Mouse (Mus musculus): ENCODE results near the gene Tpst2. TPM values are rescaled to one million over a fixed set of nuclear protein-coding genes. Genes with fewer than 3 reads are reported as not detected.
A peak's percentile ranks its signal among the peaks of the same experiment; 100 is the strongest.

Gene Tpst2
- polyA plus RNA-seq, 1 experiment from 2014 or later, result 28.4 TPM

- Histone ChIP-seq H3K4me1 (peaks cover 28% of the 10 kb centered on the region), H3K9ac (no peak overlapping the region), H3K9me3 (replicated peaks) (no peaks in the 10 kb centered on the region), H3K36me3 (ENCODE audit: poor library complexity, severe bottlenecking) (no peaks in the 10 kb centered on the region), H3K4me3 (no peak overlapping the region), H3K27ac (no peak overlapping the region), H3K4me2 (no peak overlapping the region), H3K27me3 (no peaks in the 10 kb centered on the region)
- ATAC-seq, result no peak
- WGBS, result 74% methylated on average over 4 of the region's 4 CpGs
Observed at GRCm38 (mm10) chr5:112294696-112295095, 18.2 kb downstream of the Tpst2 start.

GRCm38 (mm10) chr5:112295162-112295561 lies 18.7 kb downstream of the Tpst2 start:
- no peaks in the 10 kb centered on the region for H3K27me3 ChIP-seq
- no peak overlapping the region for H3K4me2 ChIP-seq
- no peak overlapping the region for H3K27ac ChIP-seq
- ATAC-seq, result no peak
- no peaks in the 10 kb centered on the region for H3K9me3 ChIP-seq (replicated peaks)
- H3K4me1 ChIP-seq, result peaks cover 28% of the 10 kb centered on the region
- peak overlapping the region; percentile 13; the same call in 1 of the 2 replicates for H3K9ac ChIP-seq
- H3K36me3 ChIP-seq (ENCODE audit: poor library complexity, severe bottlenecking), result no peaks in the 10 kb centered on the region
- WGBS, result 28% methylated on average over 8 of the region's 8 CpGs
- no peak overlapping the region for H3K4me3 ChIP-seq

GRCm38 (mm10) chr5:112295564-112295963 lies 19.1 kb downstream of the Tpst2 start:
- Histone ChIP-seq H3K27ac (no peak overlapping the region), H3K9me3 (replicated peaks) (no peaks in the 10 kb centered on the region), H3K4me1 (peaks cover 28% of the 10 kb centered on the region), H3K4me2 (no peak overlapping the region), H3K27me3 (no peaks in the 10 kb centered on the region), H3K9ac (peak overlapping the region; percentile 13), H3K36me3 (ENCODE audit: poor library complexity, severe bottlenecking) (no peaks in the 10 kb centered on the region), H3K4me3 (no peak overlapping the region)
- 57% methylated on average over 8 of the region's 8 CpGs for WGBS
- no peak for ATAC-seq

GRCm38 (mm10) chr5:112296404-112297181 lies 20.1 kb downstream of the Tpst2 start:
- H3K27ac ChIP-seq, result no peak overlapping the region; the same call in 1 of the 2 replicates
- H3K27me3 ChIP-seq, result no peaks in the 10 kb centered on the region
- H3K4me3 ChIP-seq, result no peak overlapping the region
- ATAC-seq, result no peak
- peaks cover 23% of the 10 kb centered on the region for H3K4me1 ChIP-seq
- no peaks in the 10 kb centered on the region for H3K36me3 ChIP-seq (ENCODE audit: poor library complexity, severe bottlenecking)
- no peak overlapping the region for H3K4me2 ChIP-seq
- no peaks in the 10 kb centered on the region for H3K9me3 ChIP-seq (replicated peaks)
- WGBS, result 72% methylated on average over 6 of the region's 6 CpGs
- no peak overlapping the region for H3K9ac ChIP-seq

- Histone ChIP-seq H3K9me3 (replicated peaks) (no peaks in the 10 kb centered on the region), H3K27ac (no peak overlapping the region), H3K4me3 (no peak overlapping the region), H3K9ac (no peak overlapping the region), H3K4me1 (peaks cover 23% of the 10 kb centered on the region), H3K4me2 (no peak overlapping the region), H3K27me3 (no peaks in the 10 kb centered on the region), H3K36me3 (ENCODE audit: poor library complexity, severe bottlenecking) (no peaks in the 10 kb centered on the region)
- WGBS, result 81% methylated on average over 2 of the region's 2 CpGs
- no peak for ATAC-seq
Observed at GRCm38 (mm10) chr5:112297257-112297656, 20.8 kb downstream of the Tpst2 start.

GRCm38 (mm10) chr5:112298226-112298988 lies 21.9 kb downstream of the Tpst2 start:
- Histone ChIP-seq H3K27me3 (no peaks in the 10 kb centered on the region), H3K4me1 (peaks cover 23% of the 10 kb centered on the region), H3K9me3 (replicated peaks) (no peaks in the 10 kb centered on the region), H3K4me3 (no peak overlapping the region), H3K36me3 (ENCODE audit: poor library complexity, severe bottlenecking) (no peaks in the 10 kb centered on the region), H3K9ac (no peak overlapping the region), H3K4me2 (no peak overlapping the region), H3K27ac (no peak overlapping the region)
- ATAC-seq, result no peak
- 92% methylated on average over 12 of the region's 12 CpGs for WGBS

GRCm38 (mm10) chr5:112299399-112299798 lies 22.9 kb downstream of the Tpst2 start:
- H3K9ac ChIP-seq, result no peak overlapping the region
- 90% methylated on average over 4 of the region's 4 CpGs for WGBS
- no peak for ATAC-seq
- H3K4me1 ChIP-seq, result peaks cover 22% of the 10 kb centered on the region
- H3K4me2 ChIP-seq, result no peak overlapping the region
- H3K4me3 ChIP-seq, result no peak overlapping the region
- H3K27ac ChIP-seq, result no peak overlapping the region
- H3K9me3 ChIP-seq (replicated peaks), result no peaks in the 10 kb centered on the region
- no peaks in the 10 kb centered on the region for H3K36me3 ChIP-seq (ENCODE audit: poor library complexity, severe bottlenecking)
- H3K27me3 ChIP-seq, result no peaks in the 10 kb centered on the region

- Histone ChIP-seq H3K4me3 (no peak overlapping the region), H3K4me1 (peaks cover 15% of the 10 kb centered on the region), H3K36me3 (ENCODE audit: poor library complexity, severe bottlenecking) (no peaks in the 10 kb centered on the region), H3K9me3 (replicated peaks) (no peaks in the 10 kb centered on the region), H3K9ac (no peak overlapping the region), H3K27me3 (no peaks in the 10 kb centered on the region), H3K27ac (no peak overlapping the region), H3K4me2 (no peak overlapping the region)
- ATAC-seq, result no peak
- 93% methylated on average over 2 of the region's 2 CpGs for WGBS
Observed at GRCm38 (mm10) chr5:112300112-112300511, 23.6 kb downstream of the Tpst2 start.

GRCm38 (mm10) chr5:112300721-112301308 lies 24.3 kb downstream of the Tpst2 start:
- H3K4me3 ChIP-seq, result no peak overlapping the region
- no peaks in the 10 kb centered on the region for H3K27me3 ChIP-seq
- H3K27ac ChIP-seq, result no peak overlapping the region
- no peak overlapping the region for H3K4me2 ChIP-seq
- H3K9ac ChIP-seq, result no peak overlapping the region
- H3K36me3 ChIP-seq (ENCODE audit: poor library complexity, severe bottlenecking), result no peaks in the 10 kb centered on the region
- H3K4me1 ChIP-seq, result peaks cover 11% of the 10 kb centered on the region; the same call in 1 of the 2 replicates
- no peak for ATAC-seq
- WGBS, result 86% methylated on average over 6 of the region's 6 CpGs
- H3K9me3 ChIP-seq (replicated peaks), result no peaks in the 10 kb centered on the region

GRCm38 (mm10) chr5:112301694-112302093 lies 25.2 kb downstream of the Tpst2 start:
- Histone ChIP-seq H3K36me3 (ENCODE audit: poor library complexity, severe bottlenecking) (no peaks in the 10 kb centered on the region), H3K9ac (no peak overlapping the region), H3K27ac (no peak overlapping the region), H3K4me3 (no peak overlapping the region), H3K27me3 (no peaks in the 10 kb centered on the region), H3K4me1 (peaks cover 6% of the 10 kb centered on the region; the same call in 1 of the 2 replicates), H3K9me3 (replicated peaks) (no peaks in the 10 kb centered on the region), H3K4me2 (no peak overlapping the region)
- WGBS, result 84% methylated on average over 4 of the region's 4 CpGs
- no peak for ATAC-seq

GRCm38 (mm10) chr5:112302310-112302709 lies 25.8 kb downstream of the Tpst2 start:
- no peak for ATAC-seq
- H3K4me2 ChIP-seq, result no peak overlapping the region
- no peak overlapping the region for H3K4me3 ChIP-seq
- peaks cover 2% of the 10 kb centered on the region; the same call in 1 of the 2 replicates for H3K36me3 ChIP-seq (ENCODE audit: poor library complexity, severe bottlenecking)
- H3K27ac ChIP-seq, result no peak overlapping the region
- 92% methylated on average over 5 of the region's 5 CpGs for WGBS
- H3K27me3 ChIP-seq, result no peaks in the 10 kb centered on the region
- no peaks in the 10 kb centered on the region for H3K4me1 ChIP-seq
- H3K9me3 ChIP-seq (replicated peaks), result no peaks in the 10 kb centered on the region
- H3K9ac ChIP-seq, result no peak overlapping the region

- no peaks in the 10 kb centered on the region for H3K27me3 ChIP-seq
- no peaks in the 10 kb centered on the region for H3K9me3 ChIP-seq (replicated peaks)
- no peaks in the 10 kb centered on the region for H3K4me1 ChIP-seq
- H3K27ac ChIP-seq, result no peak overlapping the region
- no peak for ATAC-seq
- peaks cover 37% of the 10 kb centered on the region for H3K36me3 ChIP-seq (ENCODE audit: poor library complexity, severe bottlenecking)
- H3K4me3 ChIP-seq, result no peak overlapping the region
- 66% methylated on average over 5 of the region's 5 CpGs for WGBS
- H3K9ac ChIP-seq, result no peak overlapping the region
- H3K4me2 ChIP-seq, result no peak overlapping the region
Observed at GRCm38 (mm10) chr5:112305842-112306241, 29.4 kb downstream of the Tpst2 start.
